2 mouse cellular contexts compared by ENCODE assay signal in genomic region chr7:126491005-126491404, GRCm38 (mm10).
TF ChIP-seq lines count a peak whose summit lies in the region.

No protein-coding gene starts in this region.

TF ChIP-seq in MEL, 35 proteins besides CTCF, POLR2A, EP300 and RAD21 (continued from another document):
- TF ChIP-seq MAZ (IDR thresholded peaks at IDR 0.05; ENCODE audit: low read depth, low read length) (no peak), USF1 (IDR thresholded peaks at IDR 0.05; ENCODE audit: low read depth, low read length) (no peak), SMC3 (IDR thresholded peaks at IDR 0.05; ENCODE audit: low read depth, low read length) (no peak; the same call in 1 of the 2 replicates), KAT2A (conservative IDR thresholded peaks at IDR 0.05; ENCODE audit: low read depth, low read length) (no peak), NELFE (IDR thresholded peaks at IDR 0.05; ENCODE audit: low read depth, low read length) (0 out of 2 replicates have a peak, but pooled peaks have one; percentile 31), ETS1 (IDR thresholded peaks at IDR 0.05; ENCODE audit: low read depth, low read length) (peak; percentile 56), MAX (IDR thresholded peaks at IDR 0.05; ENCODE audit: low read length) (no peak), MEF2A (IDR thresholded peaks at IDR 0.05; ENCODE audit: extremely low read depth, insufficient replicate concordance, low read depth, low read length, poor library complexity, severe bottlenecking) (no peak), NRF1 (IDR thresholded peaks at IDR 0.05; ENCODE audit: insufficient read depth, low read depth, low read length, poor library complexity, severe bottlenecking) (no peak), POLR2AphosphoS2 (IDR thresholded peaks at IDR 0.05; ENCODE audit: low read length) (peak; percentile 78; the same call in 1 of the 2 replicates), GATA1 (IDR thresholded peaks at IDR 0.05; ENCODE audit: low read depth, low read length) (no peak), BHLHE40 (IDR thresholded peaks at IDR 0.05; ENCODE audit: borderline replicate concordance, low read depth, low read length) (no peak), CHD1 (IDR thresholded peaks at IDR 0.05; ENCODE audit: low read depth, low read length) (no peak), ZC3H11A (IDR thresholded peaks at IDR 0.05; ENCODE audit: low read depth, low read length) (no peak), JUND (IDR thresholded peaks at IDR 0.05; ENCODE audit: low read depth, low read length) (no peak), MAFK (IDR thresholded peaks at IDR 0.05; ENCODE audit: borderline replicate concordance, low read depth, low read length) (no peak), MXI1 (IDR thresholded peaks at IDR 0.05; ENCODE audit: low read depth, low read length) (no peak), ELF1 (IDR thresholded peaks at IDR 0.05; ENCODE audit: low read depth, low read length) (no peak), UBTF (IDR thresholded peaks at IDR 0.05; ENCODE audit: borderline replicate concordance, insufficient read depth, low read depth, low read length) (no peak), MYC (IDR thresholded peaks at IDR 0.05; ENCODE audit: low read depth, low read length) (0 out of 2 replicates have a peak, but pooled peaks have one; percentile 30), HCFC1 (IDR thresholded peaks at IDR 0.05; ENCODE audit: low read depth, low read length) (no peak), TCF12 (IDR thresholded peaks at IDR 0.05; ENCODE audit: low read depth, low read length) (peak; percentile 46; the same call in 1 of the 2 replicates), SIN3A (IDR thresholded peaks at IDR 0.05; ENCODE audit: low read length) (peak; percentile 48; the same call in 1 of the 2 replicates), ZKSCAN1 (IDR thresholded peaks at IDR 0.05; ENCODE audit: low read depth, low read length) (no peak), E2F4 (IDR thresholded peaks at IDR 0.05; ENCODE audit: borderline replicate concordance, low read depth, low read length) (no peak), ZNF384 (IDR thresholded peaks at IDR 0.05; ENCODE audit: low read depth, low read length) (peak; percentile 83), USF2 (IDR thresholded peaks at IDR 0.05; ENCODE audit: borderline replicate concordance in 1 of 2, insufficient read depth in 1 of 2, low read depth in 1 of 2, low read length in 2 of 2) (0 out of 4 replicates have a peak, but pooled peaks of 1 of the 2 experiments have one; percentile 2), GABPA (IDR thresholded peaks at IDR 0.05; ENCODE audit: low read depth, low read length) (no peak), TBP (IDR thresholded peaks at IDR 0.05; ENCODE audit: low read depth, low read length) (no peak)

TF ChIP-seq in myocyte, 11 proteins besides CTCF, POLR2A, EP300 and RAD21 (continued from another document):
- no peak for TF ChIP-seq SRF (IDR thresholded peaks at IDR 0.05; ENCODE audit: control insufficient read depth, insufficient read length, low read depth)
- no peak for TF ChIP-seq USF1 (IDR thresholded peaks at IDR 0.05; ENCODE audit: low read depth)
- no peak for TF ChIP-seq POLR2AphosphoS2 (IDR thresholded peaks at IDR 0.05; ENCODE audit: insufficient read length, low read depth)
